ENCODE assay signal across 8 mouse cellular contexts in the genomic region with DNA sequence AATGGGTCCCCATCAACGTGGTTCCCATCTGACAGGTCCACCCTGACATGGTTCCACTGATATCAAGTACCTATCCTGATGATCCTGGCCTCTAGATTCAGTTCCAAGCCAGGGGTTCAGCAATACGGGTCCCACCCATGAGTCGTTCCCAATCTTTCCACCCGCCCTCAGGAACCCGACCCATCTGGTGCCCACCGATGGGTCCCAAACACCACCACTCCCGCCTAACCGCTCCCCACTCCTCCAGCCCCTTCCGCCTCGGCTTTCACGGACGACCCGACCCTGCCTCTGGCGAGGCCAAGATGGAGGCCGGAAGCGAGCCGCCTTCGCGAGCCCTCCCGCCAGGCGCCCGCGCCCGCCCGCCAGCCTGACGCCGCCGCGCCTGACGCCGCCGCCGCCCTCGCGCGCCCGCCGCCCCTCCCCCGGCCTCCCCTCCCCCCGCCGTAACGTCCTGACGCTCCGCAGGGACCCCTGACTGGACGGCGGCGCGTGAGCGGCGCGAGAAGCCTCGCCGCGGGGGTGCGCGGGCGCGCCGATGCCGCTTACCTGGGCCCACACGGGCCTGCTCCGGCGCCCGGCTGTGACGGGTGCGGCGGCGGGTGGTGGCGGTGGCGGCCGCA. TPM values are rescaled to one million over a fixed set of nuclear protein-coding genes. Genes with fewer than 3 reads are reported as not detected.
DNase-seq lines count a peak whose midpoint lies in the region; ATAC-seq and TF ChIP-seq lines count a peak whose summit lies in the region.

No protein-coding gene starts in this region.

- H3K9me3 ChIP-seq in embryonic facial prominence, embryonic 14.5 days (ENCODE audit: control insufficient read depth, low read length) = no peaks in the 10 kb centered on the region
- H3K9me3 ChIP-seq in heart, embryonic 13.5 days = no peaks in the 10 kb centered on the region
- no peaks in the 10 kb centered on the region for H3K9me3 ChIP-seq in neural tube, embryonic 15.5 days (replicated peaks)

- H3K79me3 ChIP-seq in C2C12 (ENCODE audit: low read depth) = peaks cover 38% of the 10 kb centered on the region

- H3K4me3 ChIP-seq in C2C12 (ENCODE audit: insufficient read depth, poor library complexity, severe bottlenecking) = peak overlapping the region; percentile 80
- peak overlapping the region; percentile 72 for H3K4me3 ChIP-seq in embryonic facial prominence, embryonic 14.5 days (ENCODE audit: low read depth, low read length)
- peak overlapping the region; percentile 77 for H3K4me3 ChIP-seq in heart, embryonic 13.5 days
- peak overlapping the region; percentile 83 for H3K4me3 ChIP-seq in lung, adult 2 months (replicated peaks; ENCODE audit: extremely low read depth, low read depth, low read length)
- peak overlapping the region; percentile 72 for H3K4me3 ChIP-seq in neural tube, embryonic 15.5 days (replicated peaks)

- peak; percentile 93 for TF ChIP-seq POLR2A in lung, adult 2 months (IDR thresholded peaks at IDR 0.05; ENCODE audit: borderline replicate concordance, extremely low read depth, low read depth, low read length)

- no peak for TF ChIP-seq CTCF in C2C12 (IDR thresholded peaks at IDR 0.05; ENCODE audit: control insufficient read depth, insufficient read depth, insufficient read length)
- no peak for TF ChIP-seq CTCF in lung, adult 2 months (IDR thresholded peaks at IDR 0.05; ENCODE audit: insufficient read depth, low read length)

- H3K4me1 ChIP-seq in embryonic facial prominence, embryonic 14.5 days (ENCODE audit: control insufficient read depth, insufficient read depth, low read length) = peaks cover 16% of the 10 kb centered on the region
- H3K4me1 ChIP-seq in heart, embryonic 13.5 days = peaks cover 22% of the 10 kb centered on the region
- peaks cover 10% of the 10 kb centered on the region for H3K4me1 ChIP-seq in lung, adult 2 months (ENCODE audit: control insufficient read depth, insufficient read depth, low read length)
- H3K4me1 ChIP-seq in neural tube, embryonic 15.5 days = peaks cover 24% of the 10 kb centered on the region

- peak; percentile 87 for ATAC-seq in embryonic facial prominence, embryonic 14.5 days (ENCODE audit: low read depth)
- ATAC-seq in heart, embryonic 13.5 days (ENCODE audit: extremely low read depth, insufficient number of reproducible peaks, low FRiP score, low TSS enrichment) = peak; percentile 84
- ATAC-seq in neural tube, embryonic 15.5 days (ENCODE audit: low FRiP score) = peak; percentile 87

- peak overlapping the region; percentile 91 for H3K9ac ChIP-seq in embryonic facial prominence, embryonic 14.5 days (ENCODE audit: low read depth, low read length)
- peak overlapping the region; percentile 95 for H3K9ac ChIP-seq in heart, embryonic 13.5 days
- peak overlapping the region; percentile 94 for H3K9ac ChIP-seq in neural tube, embryonic 15.5 days (replicated peaks)

- no peaks in the 10 kb centered on the region for H3K27me3 ChIP-seq in C2C12 (ENCODE audit: control insufficient read depth, insufficient read depth, insufficient read length)
- H3K27me3 ChIP-seq in embryonic facial prominence, embryonic 14.5 days (replicated peaks; ENCODE audit: control insufficient read depth, insufficient read depth, low read length) = no peaks in the 10 kb centered on the region
- H3K27me3 ChIP-seq in heart, embryonic 13.5 days (replicated peaks) = no peaks in the 10 kb centered on the region
- no peaks in the 10 kb centered on the region for H3K27me3 ChIP-seq in neural tube, embryonic 15.5 days (replicated peaks)

- peak overlapping the region; percentile 74 for H3K4me2 ChIP-seq in embryonic facial prominence, embryonic 14.5 days (ENCODE audit: low read depth, low read length)
- peak overlapping the region; percentile 75 for H3K4me2 ChIP-seq in heart, embryonic 13.5 days
- H3K4me2 ChIP-seq in neural tube, embryonic 15.5 days = peak overlapping the region; percentile 66

- under 1% methylated on average over 17 of the region's 71 CpGs for WGBS in embryonic facial prominence, embryonic 14.5 days
- WGBS in heart, embryonic 13.5 days = under 1% methylated on average over 60 of the region's 71 CpGs
- under 1% methylated on average over 47 of the region's 71 CpGs for WGBS in lung, adult 2 months
- 2% methylated on average over 31 of the region's 71 CpGs for WGBS in neural tube, embryonic 15.5 days

- peak overlapping the region; percentile 98 for H3K27ac ChIP-seq in embryonic facial prominence, embryonic 14.5 days (replicated peaks; ENCODE audit: low read depth, low read length)
- H3K27ac ChIP-seq in heart, embryonic 13.5 days (replicated peaks) = peak overlapping the region; percentile 95
- peak overlapping the region; percentile 98 for H3K27ac ChIP-seq in neural tube, embryonic 15.5 days (replicated peaks)

- peaks cover 78% of the 10 kb centered on the region for H3K79me2 ChIP-seq in C2C12 (ENCODE audit: control insufficient read depth, insufficient read depth)

- peak overlapping the region; percentile 68 for H3ac ChIP-seq in C2C12 (ENCODE audit: control insufficient read depth, insufficient read length, low read depth)

- peak; percentile 88 to 92 for DNase-seq in adrenal gland, postnatal 36 days
- DNase-seq in embryonic facial prominence, embryonic 14.5 days (ENCODE audit: low spot score) = peak; percentile 88
- peak; percentile 86 to 91 for DNase-seq in kidney, postnatal 4 days
- peak; percentile 81 for DNase-seq in lung, adult 2 months
- DNase-seq in testis, postnatal 10 days (ENCODE audit: low spot score) = peak; percentile 88

- peaks cover 18% of the 10 kb centered on the region for H3K36me3 ChIP-seq in C2C12 (ENCODE audit: control insufficient read depth, insufficient read depth)
- H3K36me3 ChIP-seq in embryonic facial prominence, embryonic 14.5 days (ENCODE audit: control insufficient read depth, insufficient read depth, low read length) = peaks cover 15% of the 10 kb centered on the region
- peaks cover 26% of the 10 kb centered on the region for H3K36me3 ChIP-seq in heart, embryonic 13.5 days
- H3K36me3 ChIP-seq in neural tube, embryonic 15.5 days = peaks cover 9% of the 10 kb centered on the region; the same call in 1 of the 2 replicates

TF ChIP-seq in C2C12, 6 proteins besides CTCF, POLR2A, EP300 and RAD21:
- TF ChIP-seq MYOG (IDR thresholded peaks at IDR 0.05; ENCODE audit: control insufficient read depth, extremely low read depth, insufficient read length) = no peak
- TF ChIP-seq MYOD1 (IDR thresholded peaks at IDR 0.05; ENCODE audit: control insufficient read depth, insufficient read length, low read depth) = no peak
- no peak for TF ChIP-seq FOSL1 (IDR thresholded peaks at IDR 0.05; ENCODE audit: insufficient read depth, low read length, poor library complexity, severe bottlenecking)
- TF ChIP-seq CEBPB (IDR thresholded peaks at IDR 0.05; ENCODE audit: low read depth) = no peak
- peak; percentile 8 for TF ChIP-seq MAX (IDR thresholded peaks at IDR 0.05)
- no peak for TF ChIP-seq USF1 (IDR thresholded peaks at IDR 0.05; ENCODE audit: low read depth)
TF ChIP-seq in C2C12: peak in this region for 1.

RNA-seq across cellular contexts. Expression of a gene that starts 0.4 kb away (rescaled TPM):
- polyA plus RNA-seq in C2C12 (2012; fragmentation: generic; extraction: Trizol) = 10.5 TPM
- 10 to 100 TPM; 14.5 to 22.0 TPM for total RNA-seq in adrenal gland, postnatal 36 days (2021)
- polyA plus RNA-seq in embryonic facial prominence, embryonic 14.5 days (2014; fragmentation: Nextera tagmentation; extraction: Ambion mirVana) = 13.5 and 15.9 TPM in 2 replicates
- polyA plus RNA-seq in heart, embryonic 13.5 days (2015; fragmentation: Nextera tagmentation; extraction: Ambion mirVana) = 8.7 and 9.0 TPM in 2 replicates
- polyA plus RNA-seq in lung, adult 2 months (2012; rRNA removed) = 22.2 and 26.3 TPM in 2 replicates
- 13.9 and 14.6 TPM in 2 replicates for polyA plus RNA-seq in neural tube, embryonic 15.5 days (2015; fragmentation: Nextera tagmentation; extraction: Ambion mirVana)

RNA-seq across cellular contexts. Expression of a gene that starts 26.9 kb away (rescaled TPM):
- 0.02 TPM for polyA plus RNA-seq in C2C12 (2012; fragmentation: generic; extraction: Trizol)
- total RNA-seq in adrenal gland, postnatal 36 days (2021) = 10 to 100 TPM; 10.3 to 11.7 TPM
- polyA plus RNA-seq in embryonic facial prominence, embryonic 14.5 days (2014; fragmentation: Nextera tagmentation; extraction: Ambion mirVana) = 69.4 and 72.7 TPM in 2 replicates
- 1.5 and 2.4 TPM in 2 replicates for polyA plus RNA-seq in heart, embryonic 13.5 days (2015; fragmentation: Nextera tagmentation; extraction: Ambion mirVana)
- 0.13 TPM in 1 of 2 replicates, not detected in the other for polyA plus RNA-seq in lung, adult 2 months (2012; rRNA removed)
- polyA plus RNA-seq in neural tube, embryonic 15.5 days (2015; fragmentation: Nextera tagmentation; extraction: Ambion mirVana) = 1,381 and 1,726 TPM in 2 replicates

RNA-seq across cellular contexts. Expression of a gene that starts 32.1 kb away (rescaled TPM):
- 45.8 TPM for polyA plus RNA-seq in C2C12 (2012; fragmentation: generic; extraction: Trizol)
- 10 to 100 TPM; 26.5 to 32.1 TPM for total RNA-seq in adrenal gland, postnatal 36 days (2021)
- polyA plus RNA-seq in embryonic facial prominence, embryonic 14.5 days (2014; fragmentation: Nextera tagmentation; extraction: Ambion mirVana) = 37.1 and 48.8 TPM in 2 replicates
- polyA plus RNA-seq in heart, embryonic 13.5 days (2015; fragmentation: Nextera tagmentation; extraction: Ambion mirVana) = 23.1 and 26.5 TPM in 2 replicates
- polyA plus RNA-seq in lung, adult 2 months (2012; rRNA removed) = 23.1 and 41.0 TPM in 2 replicates
- 37.3 and 39.4 TPM in 2 replicates for polyA plus RNA-seq in neural tube, embryonic 15.5 days (2015; fragmentation: Nextera tagmentation; extraction: Ambion mirVana)

RNA-seq across cellular contexts. Expression of a gene that starts 45.6 kb away (rescaled TPM):
- 2.2 TPM for polyA plus RNA-seq in C2C12 (2012; fragmentation: generic; extraction: Trizol)
- 10 to 100 TPM; 19.3 to 28.7 TPM for total RNA-seq in adrenal gland, postnatal 36 days (2021)
- polyA plus RNA-seq in embryonic facial prominence, embryonic 14.5 days (2014; fragmentation: Nextera tagmentation; extraction: Ambion mirVana) = 1.3 TPM in 2 replicates
- polyA plus RNA-seq in heart, embryonic 13.5 days (2015; fragmentation: Nextera tagmentation; extraction: Ambion mirVana) = 1.1 and 1.5 TPM in 2 replicates
- 49.7 and 54.3 TPM in 2 replicates for polyA plus RNA-seq in lung, adult 2 months (2012; rRNA removed)
- polyA plus RNA-seq in neural tube, embryonic 15.5 days (2015; fragmentation: Nextera tagmentation; extraction: Ambion mirVana) = 0.37 and 0.91 TPM in 2 replicates

Comparison
In these comparisons a context has a peak if more than half of its experiments do, and no peak if none do; other contexts are left out.
1. Peak in every context shown above with its lines: DNase-seq, ATAC-seq, H3K4me3 ChIP-seq and H3K27ac ChIP-seq.
2. RNA of a gene that starts 26.9 kb away (polyA plus RNA-seq): 1,381 to 1,726 TPM in neural tube, embryonic 15.5 days; 69.4 to 72.7 TPM in embryonic facial prominence, embryonic 14.5 days, 1.5 to 2.4 TPM in heart, embryonic 13.5 days, 0.13 TPM in lung, adult 2 months and 0.02 TPM in C2C12 (single experiment); every median in the first group is over 10 times any median in the second.